Mouse (Mus musculus) spleen, postnatal 0 days (tissue): ENCODE measurements around the gene 0610010F05Rik. TPM values are rescaled to one million over a fixed set of nuclear protein-coding genes. Genes with fewer than 3 reads are reported as not detected.

Experiments used
- polyA plus RNA-seq: library from polyadenylated mRNA; unstranded; fragments of >200 nt; fragmentation: Nextera tagmentation; extraction: Ambion mirVana; gene quantifications from 2 replicates; pipeline ENCODE4 v1.2.1, GENCODE M21; 2015

0610010F05Rik gene
- 16.1 and 17.1 TPM in 2 replicates for polyA plus RNA-seq

DNA sequence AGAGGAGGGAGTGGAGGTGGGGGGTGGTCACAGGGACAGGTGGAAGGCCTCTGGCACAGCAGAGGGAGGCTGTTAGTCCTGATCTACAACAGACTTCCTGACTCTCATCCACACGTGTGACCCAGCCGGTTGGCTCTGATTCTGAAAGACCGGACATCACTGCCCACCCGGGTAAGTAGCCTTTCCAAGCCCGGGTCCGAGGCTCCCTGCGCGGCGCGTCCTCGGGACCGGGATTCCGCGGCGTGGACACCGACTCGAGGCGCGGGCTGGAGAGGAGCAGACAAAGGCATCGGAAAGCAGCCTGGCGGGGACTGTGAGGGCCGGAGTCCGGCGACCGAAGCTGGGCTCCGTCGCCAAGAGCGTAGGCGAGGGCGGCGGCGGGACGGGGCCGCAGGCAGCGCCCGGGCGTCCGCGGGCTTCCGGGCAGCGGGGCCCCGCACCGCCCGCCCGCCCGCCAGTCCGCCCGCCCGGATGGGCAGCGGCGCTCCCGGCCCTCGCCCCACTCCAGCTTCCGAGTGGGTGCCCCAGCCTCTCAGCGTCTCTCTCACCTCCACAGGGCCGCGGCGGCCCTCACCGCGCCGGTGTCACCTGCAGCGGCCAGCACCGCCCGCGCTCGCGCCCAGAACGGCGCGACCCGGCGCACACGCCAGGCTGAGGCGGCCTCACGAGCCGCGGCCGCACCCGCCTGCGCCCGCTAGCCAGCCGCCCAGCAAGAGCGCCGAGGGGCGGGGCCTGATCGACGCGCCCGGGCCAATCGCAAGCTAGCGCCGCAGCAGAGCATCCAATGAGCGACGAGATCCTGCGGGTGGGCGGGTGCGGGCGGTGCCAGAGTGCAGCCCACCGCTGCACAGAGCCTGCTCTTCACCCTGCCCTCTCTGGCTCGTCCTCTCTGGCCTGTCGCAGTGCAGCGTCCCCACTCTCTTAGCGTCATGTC lies at the start of gene 0610010F05Rik:
0610010F05Rik (minus strand) TSS at position 695 of the 934 bp plus-strand sequence.

DNA sequence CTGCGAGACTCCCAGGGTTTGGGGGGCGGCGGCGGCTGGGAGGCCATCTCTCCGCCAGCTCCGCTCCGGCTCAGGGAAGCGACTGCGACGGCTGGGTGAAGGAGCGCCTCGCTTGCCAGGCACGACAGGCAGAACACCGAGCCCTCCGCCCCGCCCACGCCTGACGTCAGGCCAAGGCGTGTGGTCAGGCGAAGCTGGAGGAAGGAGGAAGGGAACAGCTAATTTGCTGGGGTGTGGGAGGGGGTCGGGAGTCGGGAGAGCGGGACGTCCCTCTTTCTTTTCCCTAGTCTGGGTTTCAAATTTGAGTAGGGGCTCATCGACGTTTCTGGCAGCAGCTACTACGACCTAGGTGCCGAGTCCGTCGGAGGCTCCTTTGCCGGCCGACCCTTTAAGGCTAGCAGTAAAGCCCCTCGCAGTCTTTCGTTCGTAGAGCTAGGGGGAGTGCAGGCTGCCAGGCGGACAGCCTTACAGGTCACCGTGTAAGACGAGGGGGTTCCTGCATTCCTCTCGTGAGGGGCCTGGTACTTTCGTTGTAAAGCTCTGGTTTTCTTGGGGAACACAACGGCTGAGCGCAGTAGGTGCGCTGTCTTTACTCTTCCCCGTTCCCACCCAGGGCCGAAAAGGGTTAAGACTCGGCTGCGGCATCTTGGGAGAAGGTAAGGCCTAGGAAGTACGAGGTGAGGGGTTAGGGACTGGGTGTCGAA lies 32.5 kb upstream of the 0610010F05Rik start, which contains the start of gene Pex13:
Pex13 (minus strand) TSS at position 162 of the 704 bp plus-strand sequence.

DNA sequence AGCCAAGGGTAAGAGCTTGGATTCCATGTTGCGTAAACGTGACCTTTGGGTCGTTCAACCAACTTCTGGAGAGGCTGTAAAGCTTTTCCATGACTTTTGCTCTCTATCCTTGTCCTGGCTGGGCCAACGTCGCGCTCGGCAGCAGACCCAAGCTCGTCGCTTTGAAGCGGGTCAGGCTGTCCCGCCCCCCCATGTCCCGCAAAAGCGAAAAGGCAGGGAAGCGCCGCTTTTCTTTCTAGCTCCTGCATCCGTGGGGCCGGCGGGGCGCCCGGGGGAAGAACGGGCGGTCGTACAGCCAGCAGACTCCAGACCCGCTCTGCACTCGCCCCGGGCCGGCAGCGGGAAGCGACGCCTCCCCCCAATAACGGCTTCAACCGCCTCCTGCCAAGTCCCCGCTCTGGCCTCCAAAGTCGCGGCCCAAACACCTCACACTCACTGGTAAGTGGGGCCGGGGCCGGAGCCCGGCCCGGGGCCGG lies 31.9 kb upstream of the 0610010F05Rik start, which contains the start of gene Pus10:
Pus10 (plus strand) TSS at position 364 of the 476 bp plus-strand sequence.

DNA sequence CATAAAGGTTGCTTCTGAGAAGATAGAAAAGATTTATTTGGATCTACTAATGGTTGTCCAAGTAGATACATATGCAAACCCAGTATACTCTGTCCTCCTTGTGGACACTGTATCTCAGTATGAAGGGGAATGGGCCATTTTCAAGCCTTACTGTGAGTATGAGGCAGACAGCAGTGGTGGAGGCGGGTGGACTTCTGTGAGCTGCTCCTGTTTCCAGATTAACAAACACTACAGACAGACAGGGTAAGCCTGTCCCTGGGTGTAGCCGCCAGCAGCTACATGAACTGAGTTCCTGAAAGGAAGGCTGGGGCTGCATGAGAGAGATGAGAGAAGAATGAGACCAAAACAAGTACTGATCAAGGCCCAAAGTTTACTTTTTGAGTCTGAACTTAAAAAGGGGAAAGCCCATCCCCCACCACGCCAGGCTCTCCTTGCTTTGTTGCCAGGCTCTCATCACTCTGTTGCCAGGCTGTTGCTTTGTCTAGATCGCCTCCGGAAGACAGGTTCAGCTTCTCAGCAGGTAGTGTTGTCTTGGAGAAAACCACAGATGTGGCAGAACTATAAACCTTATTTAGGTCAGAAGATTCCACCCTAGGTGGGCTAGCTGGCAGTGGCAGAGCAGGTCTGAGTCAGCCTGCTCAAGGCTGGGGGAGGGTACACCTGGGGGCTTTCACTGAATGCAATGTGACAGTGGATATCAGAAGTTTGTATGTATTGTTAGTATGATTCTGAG lies 112.8 kb downstream of the 0610010F05Rik start, which contains the start of gene 1700093K21Rik:
1700093K21Rik (minus strand) TSS at position 683 of the 733 bp plus-strand sequence.

Other genes starting within 250 kb of the 0610010F05Rik start
- gene Ahsa2, start 135.6 kb downstream of the 0610010F05Rik start, polyA plus RNA-seq, result 29.5 and 30.2 TPM in 2 replicates
- not detected in 2 replicates for gene 1700093K21Rik, start 112.5 kb downstream of the 0610010F05Rik start, polyA plus RNA-seq
- gene Pus10, start 32.0 kb upstream of the 0610010F05Rik start, polyA plus RNA-seq, result 16.1 and 16.7 TPM in 2 replicates
- 12.5 and 14.3 TPM in 2 replicates for gene Pex13, start 32.3 kb upstream of the 0610010F05Rik start, polyA plus RNA-seq
- gene Rel, start 137.3 kb upstream of the 0610010F05Rik start, polyA plus RNA-seq, result 1.4 and 1.8 TPM in 2 replicates